Mouse (Mus musculus): ENCODE data around the gene Dhx29. TPM values are rescaled to one million over a fixed set of nuclear protein-coding genes. Genes with fewer than 3 reads are reported as not detected.

The Dhx29 gene
- 10 to 100 TPM; 13.8 to 14.8 TPM for total RNA-seq (2021)
- long read RNA-seq, experiment 1, full-length matches to known transcripts = 14 of 17 reads
- long read RNA-seq, experiment 1, partial matches to known transcripts = 0 of 17 reads
- long read RNA-seq, experiment 1, other reads (novel, unspliced or antisense) = 3 of 17 reads
- long read RNA-seq, experiment 2, full-length matches to known transcripts = 17 of 22 reads
- long read RNA-seq, experiment 2, partial matches to known transcripts = 5 of 22 reads
- long read RNA-seq, experiment 2, other reads (novel, unspliced or antisense) = 0 of 22 reads

- peak; percentile 98 to 99 for DNase-seq (ENCODE audit: low spot score in 2 of 2)
Measured at GRCm38 (mm10) chr13:112927287-112928001, at the start of gene Dhx29, which contains the start of gene Mtrex. TSS of gene Dhx29 (plus strand) at chr13:112927454. TSS of gene Mtrex (minus strand) at chr13:112927398.

GRCm38 (mm10) chr13:112887234-112887633, 40.0 kb upstream of the Dhx29 start:
- DNase-seq (ENCODE audit: low spot score in 2 of 2) = no peak

GRCm38 (mm10) chr13:112902176-112902575, 25.1 kb upstream of the Dhx29 start:
- DNase-seq (ENCODE audit: low spot score in 2 of 2) = no peak

DNA sequence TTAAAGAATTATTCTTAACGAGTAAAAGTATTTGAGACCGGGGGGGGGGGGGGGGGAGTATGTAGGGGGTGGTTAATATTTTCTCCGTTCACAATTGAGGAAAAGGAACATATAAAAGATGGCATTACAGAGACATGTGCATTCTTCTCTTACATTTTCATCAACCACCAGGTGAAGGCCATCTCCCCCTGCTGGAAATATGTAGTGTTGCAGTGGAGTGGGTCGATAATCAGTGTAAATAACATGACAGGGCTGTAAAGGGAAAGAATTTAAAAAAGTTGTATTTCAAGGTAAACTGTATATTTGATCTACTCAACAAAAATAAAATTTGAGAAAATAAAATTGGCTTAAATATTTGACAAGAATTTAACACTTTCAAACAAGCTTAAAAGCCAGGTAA, 17.6 kb upstream of the Dhx29 start:
- peak in 1 of 2 experiments; percentile 18 for DNase-seq (ENCODE audit: low spot score in 2 of 2)

DNA sequence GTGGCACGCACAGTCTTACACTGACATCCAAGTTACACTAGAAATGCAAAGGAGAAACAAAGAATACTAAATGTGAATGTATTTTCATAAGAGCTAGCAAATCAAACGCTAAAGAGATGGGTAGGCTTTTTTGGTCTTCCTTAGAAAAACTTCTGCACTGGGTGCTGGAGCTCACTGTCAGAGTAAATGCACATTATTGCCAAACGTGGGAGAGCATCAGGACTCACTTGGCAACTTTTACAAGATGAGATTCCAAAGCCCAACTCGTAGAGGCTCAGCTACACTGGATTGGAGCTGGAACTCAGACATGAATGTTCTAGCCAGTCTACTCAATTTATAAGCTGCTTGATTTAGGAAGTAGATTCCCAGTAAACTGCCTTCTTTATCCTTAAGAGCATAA, 16.8 kb upstream of the Dhx29 start:
- no peak for DNase-seq (ENCODE audit: low spot score in 2 of 2)

DNA sequence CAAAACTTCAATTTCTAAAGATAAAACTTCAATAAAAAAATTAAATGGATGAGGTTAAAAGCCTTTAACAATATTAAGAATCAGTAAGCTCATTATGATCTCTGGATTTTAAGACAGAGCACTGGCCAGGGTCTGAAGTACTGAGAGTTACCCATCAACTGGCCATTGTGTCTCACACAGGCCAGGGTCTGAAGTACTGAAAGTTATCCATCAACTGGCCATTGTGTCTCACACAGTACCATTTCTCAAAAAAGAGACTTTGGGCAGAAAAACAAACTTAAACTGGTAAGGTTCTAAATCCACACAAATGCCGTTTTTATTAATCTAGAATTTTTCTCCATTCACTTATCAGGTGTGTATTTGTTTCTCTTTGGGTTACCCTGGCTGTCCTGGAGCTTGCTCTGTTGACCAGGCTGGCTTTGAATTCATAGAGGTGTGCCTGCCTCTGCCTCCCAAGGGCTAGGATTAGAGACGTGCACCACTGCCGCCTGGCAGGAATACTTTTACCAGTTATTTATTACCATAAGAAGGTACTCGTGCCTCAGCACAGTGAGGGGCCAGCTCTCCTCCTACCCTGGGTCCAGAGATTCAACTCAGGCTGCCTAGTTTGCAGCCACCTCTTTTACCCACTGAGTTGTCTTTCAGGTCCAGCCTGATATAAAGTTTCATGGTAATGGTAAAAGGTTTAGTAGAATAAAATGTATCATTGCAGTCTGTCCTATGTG, 8.0 kb upstream of the Dhx29 start:
- no peak for DNase-seq (ENCODE audit: low spot score in 2 of 2)

DNA sequence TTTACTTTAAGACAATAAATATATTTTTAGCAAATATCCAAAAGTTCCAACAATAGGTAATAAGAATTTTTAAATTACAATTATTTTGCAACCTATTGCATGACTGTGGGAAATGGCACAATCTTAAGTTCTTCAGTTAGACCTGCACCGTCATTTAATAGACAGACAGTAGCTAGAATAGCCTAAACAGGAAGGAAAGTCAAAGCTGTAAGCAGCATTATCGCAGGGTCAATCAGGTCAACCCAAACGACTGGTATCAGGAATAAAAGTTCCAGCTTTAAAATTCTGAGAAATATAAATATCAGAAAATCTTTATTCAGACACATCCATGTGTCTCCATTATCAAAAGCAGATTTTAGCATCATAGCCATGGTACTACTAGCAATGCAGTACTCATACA, 6.3 kb upstream of the Dhx29 start:
- DNase-seq (ENCODE audit: low spot score in 2 of 2) = no peak

DNA sequence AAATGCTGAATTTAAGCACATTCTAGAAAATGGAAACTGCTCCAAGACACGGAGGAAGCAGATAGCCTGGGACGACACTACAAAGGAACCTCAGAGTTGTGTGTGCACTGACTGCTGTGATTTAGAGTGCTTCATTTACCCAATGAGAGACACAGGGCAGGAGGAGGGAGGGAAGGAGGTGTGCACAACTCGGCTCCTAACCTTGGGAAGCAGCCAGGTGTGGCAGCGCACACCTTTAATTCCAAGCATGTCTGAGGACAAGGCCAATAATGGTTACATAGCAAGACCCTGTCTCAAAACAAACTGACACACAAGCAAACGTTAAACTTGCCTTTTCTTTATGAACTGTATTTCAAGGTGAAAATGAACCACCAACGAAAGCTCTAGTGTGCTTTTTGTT, 2.0 kb upstream of the Dhx29 start:
- DNase-seq (ENCODE audit: low spot score in 2 of 2) = no peak

DNA sequence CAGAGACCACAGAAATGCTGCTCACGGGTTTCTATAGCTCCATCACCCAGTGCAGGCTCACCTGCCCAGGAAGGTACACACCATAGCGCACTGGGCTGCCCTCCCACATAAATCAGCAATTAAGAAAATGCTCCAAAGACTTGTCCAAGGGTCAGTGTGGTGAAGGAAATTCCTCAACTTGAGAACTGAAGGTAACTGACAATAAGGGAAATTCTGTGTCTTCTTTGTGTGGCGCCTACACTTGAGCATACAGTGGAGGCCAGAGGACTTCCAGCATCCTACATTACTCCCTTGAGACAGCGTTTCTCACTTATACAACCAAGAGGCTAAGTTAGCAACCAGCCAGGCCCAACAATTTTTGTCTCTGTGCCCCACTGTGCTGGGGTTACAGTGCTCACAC, 1.3 kb upstream of the Dhx29 start:
- no peak for DNase-seq (ENCODE audit: low spot score in 2 of 2)

GRCm38 (mm10) chr13:112926796-112927195, 458 bp upstream of the Dhx29 start:
- DNase-seq (ENCODE audit: low spot score in 2 of 2) = peak in 1 of 2 experiments; percentile 16

- DNase-seq (ENCODE audit: low spot score in 2 of 2) = no peak
Measured at GRCm38 (mm10) chr13:112928038-112928668, 899 bp downstream of the Dhx29 start.

GRCm38 (mm10) chr13:112938130-112938529, 10.9 kb downstream of the Dhx29 start:
- DNase-seq (ENCODE audit: low spot score in 2 of 2) = no peak

DNA sequence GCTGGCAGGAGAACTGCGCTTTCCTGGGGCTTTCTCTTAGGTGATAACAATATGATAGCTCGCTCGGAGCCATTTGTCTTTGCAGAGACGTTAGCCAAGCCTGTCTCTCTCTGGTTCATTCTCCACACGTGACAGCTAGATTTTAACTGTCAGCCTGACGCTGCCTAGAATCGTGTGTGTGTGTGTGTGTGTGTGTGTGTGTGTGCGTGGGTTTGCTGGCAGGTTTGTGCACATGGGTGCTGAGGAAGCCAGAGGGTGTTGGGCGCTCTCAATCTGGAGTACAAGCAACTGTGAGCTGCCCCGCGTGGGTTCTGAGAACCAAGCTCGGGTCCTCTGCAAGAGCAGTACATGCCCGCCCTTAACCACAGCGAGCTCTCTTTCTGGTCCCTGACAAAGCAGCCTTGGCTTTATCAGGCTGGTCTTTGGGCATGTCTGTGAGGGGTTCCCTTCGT, 14.7 kb downstream of the Dhx29 start:
- no peak for DNase-seq (ENCODE audit: low spot score in 2 of 2)

- no peak for DNase-seq (ENCODE audit: low spot score in 2 of 2)
Measured at GRCm38 (mm10) chr13:112945312-112945711, 18.1 kb downstream of the Dhx29 start.

DNA sequence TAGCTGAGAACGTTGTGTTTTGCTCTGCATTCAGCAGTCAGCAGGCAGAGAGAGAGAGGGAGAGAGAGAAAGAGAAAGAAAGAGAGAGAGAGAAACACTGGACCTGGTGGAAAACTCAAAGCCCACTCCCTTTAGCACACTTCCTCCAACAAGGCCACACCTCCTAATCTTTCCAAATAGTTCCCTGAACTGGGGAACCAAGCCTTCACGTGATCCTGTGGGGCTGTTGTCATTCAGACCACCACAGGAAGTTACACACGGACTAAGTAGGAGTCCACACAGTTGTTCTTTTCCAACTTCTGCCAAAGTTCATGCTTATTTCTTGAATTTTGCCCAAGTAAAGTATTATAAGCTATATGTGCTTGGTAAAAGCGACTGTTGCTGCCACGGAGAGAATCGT, 18.6 kb downstream of the Dhx29 start:
- no peak for DNase-seq (ENCODE audit: low spot score in 2 of 2)

- DNase-seq (ENCODE audit: low spot score in 2 of 2) = no peak
Measured at GRCm38 (mm10) chr13:112954067-112954466, 26.8 kb downstream of the Dhx29 start.

DNA sequence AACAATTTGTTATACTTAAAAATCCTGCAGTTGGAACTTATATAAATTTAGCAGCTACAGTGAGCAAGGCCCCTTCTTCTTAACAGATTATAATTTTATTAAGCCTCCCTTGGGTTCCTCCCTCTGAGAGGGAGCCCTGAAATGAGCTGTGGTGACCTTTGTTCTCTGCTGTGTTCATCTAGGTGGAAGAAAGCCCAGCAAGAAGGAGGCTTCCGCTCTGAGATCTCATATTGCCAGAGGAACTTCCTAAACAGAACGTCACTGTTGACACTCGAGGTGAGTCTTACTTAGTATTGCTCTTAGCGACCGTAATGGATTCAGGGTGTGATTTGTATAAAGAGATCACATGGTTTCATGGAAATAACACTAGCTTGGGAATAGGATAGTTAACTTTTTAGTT, 35.8 kb downstream of the Dhx29 start:
- DNase-seq (ENCODE audit: low spot score in 2 of 2) = no peak

DNA sequence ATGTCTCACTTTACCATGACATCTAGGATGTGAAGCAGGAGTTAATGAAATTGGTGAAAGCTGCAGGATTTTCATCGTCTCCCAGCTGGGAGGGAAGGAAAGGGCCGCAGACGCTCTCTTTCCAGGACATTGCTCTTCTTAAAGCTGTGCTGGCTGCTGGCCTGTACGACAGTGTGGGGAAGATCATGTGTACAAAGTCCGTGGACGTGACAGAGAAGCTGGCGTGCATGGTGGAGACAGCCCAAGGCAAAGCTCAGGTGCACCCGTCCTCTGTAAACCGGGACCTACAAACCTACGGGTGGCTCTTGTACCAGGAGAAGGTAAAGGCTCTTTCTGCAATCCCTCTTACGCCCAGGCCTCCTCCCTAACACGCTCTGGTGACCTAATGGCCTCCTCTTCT, 37.2 kb downstream of the Dhx29 start:
- no peak for DNase-seq (ENCODE audit: low spot score in 2 of 2)

GRCm38 (mm10) chr13:112967267-112967666, 40.0 kb downstream of the Dhx29 start:
- no peak for DNase-seq (ENCODE audit: low spot score in 2 of 2)

DNA sequence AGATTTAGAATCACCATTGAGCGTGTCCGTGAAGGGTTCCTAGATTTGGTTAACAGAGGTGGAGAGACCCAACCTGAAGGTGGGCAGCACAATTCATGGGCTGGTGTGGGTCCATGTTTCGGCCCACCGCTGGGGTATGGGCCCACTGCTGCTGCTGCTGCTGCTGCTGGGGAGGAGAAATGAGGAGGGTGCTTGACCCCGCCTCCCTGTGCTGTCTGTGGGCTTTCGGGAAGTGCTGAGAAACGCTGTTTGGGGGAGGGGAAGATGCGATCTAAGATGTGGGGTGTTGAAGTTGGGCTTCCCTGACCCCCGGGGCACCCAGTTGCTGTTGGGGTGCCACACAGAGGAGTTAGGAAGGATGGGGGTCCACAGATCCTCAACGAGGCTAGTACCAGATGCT, 49.5 kb downstream of the Dhx29 start:
- DNase-seq (ENCODE audit: low spot score in 2 of 2) = no peak

DNA sequence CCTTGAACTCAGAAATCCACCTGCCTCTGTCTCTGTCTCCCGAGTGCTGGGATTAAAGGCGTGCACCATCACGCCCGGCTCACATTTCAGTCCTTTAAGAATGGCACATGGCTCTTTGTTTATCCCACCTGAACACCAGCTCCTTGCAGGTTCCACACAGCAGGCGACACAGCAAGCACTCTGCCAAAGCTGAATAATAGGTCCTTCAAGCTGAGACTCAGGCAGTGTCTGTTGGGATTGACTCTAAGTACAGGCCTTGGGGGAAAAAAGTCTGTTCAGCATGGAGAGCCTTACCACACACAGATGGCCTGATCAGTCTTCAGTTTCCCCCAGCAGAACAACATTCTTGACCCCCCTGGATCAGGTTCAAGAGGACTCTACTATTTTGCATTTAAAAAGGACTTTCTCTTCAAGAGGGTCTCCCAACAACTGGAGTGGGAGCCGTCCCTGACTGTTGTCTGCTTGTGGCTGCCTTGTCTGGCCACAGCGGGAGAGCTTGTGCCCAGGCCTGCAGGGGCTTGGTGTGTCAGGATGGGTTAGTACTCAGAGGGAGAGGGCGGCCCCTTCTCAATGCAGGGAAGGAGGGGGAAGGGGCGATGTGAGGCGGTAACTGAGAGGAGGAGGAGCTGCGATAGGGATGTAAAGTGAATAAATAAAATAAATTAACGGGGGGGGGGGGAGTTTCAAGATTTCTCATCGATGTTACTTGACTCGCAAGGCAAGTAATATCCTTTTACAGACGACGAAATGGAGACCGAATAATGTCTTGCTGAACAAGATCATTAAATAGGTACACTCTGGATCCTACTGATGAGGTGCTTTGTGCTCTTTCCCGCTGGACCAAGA, 58.6 kb downstream of the Dhx29 start:
- DNase-seq (ENCODE audit: low spot score in 2 of 2) = no peak

Data from gastrocnemius, postnatal 4 days (tissue).